ENCODE assay signal across 14 mouse cellular contexts in genomic region chr8:110774047-110774446, GRCm38 (mm10). TPM values are rescaled to one million over a fixed set of nuclear protein-coding genes. Genes with fewer than 3 reads are reported as not detected.
DNase-seq lines count a peak whose midpoint lies in the region; ATAC-seq and TF ChIP-seq lines count a peak whose summit lies in the region.
"Had no signal": no experiment of that assay in that cellular context is flagged by ENCODE, and none has a peak within 500 bp of the region (broad histone marks: within the 10 kb centered on the region; RNA-seq: fewer than 3 reads in every experiment).

No protein-coding gene starts in this region.

- H3K27me3 ChIP-seq in liver, adult 2 months (ENCODE audit: control insufficient read depth, insufficient read depth, low read length) = no peaks in the 10 kb centered on the region

- no peak for TF ChIP-seq CTCF in liver, adult 2 months (IDR thresholded peaks at IDR 0.05; ENCODE audit: low read depth, low read length)

- no peaks in the 10 kb centered on the region for H3K36me3 ChIP-seq in liver, adult 2 months (ENCODE audit: control insufficient read depth, insufficient read depth, low read length)

- H3K27ac ChIP-seq in liver, adult 2 months (replicated peaks; ENCODE audit: insufficient read depth, low read depth, low read length) = 0 out of 2 replicates have a peak overlapping the region, but pooled peaks have one; percentile 27

- 79% methylated on average over 3 of the region's 3 CpGs for WGBS in liver, adult 2 months

- no peaks in the 10 kb centered on the region for H3K79me2 ChIP-seq in liver, adult 2 months (ENCODE audit: control insufficient read depth, insufficient read depth, low read length)

- peak; percentile 26 for DNase-seq in liver, adult 2 months (ENCODE audit: extremely low read depth, low read depth, low spot score)
- DNase-seq in liver = no peak
- DNase-seq in kidney, adult 18-20 months = peak; percentile 88
- DNase-seq in kidney, postnatal 25 days = peak; percentile 88 to 91
- peak; percentile 53 for DNase-seq in lung, postnatal 36 days
- no peak for DNase-seq in cerebellum, adult 11 months
- no peak for DNase-seq in adrenal gland, postnatal 14 days
- DNase-seq: cerebellum, adult 9-10 months; layer of hippocampus, adult 9-11 months; right cerebral cortex, adult 18-20 months had no signal

- no peak for ATAC-seq in megakaryocyte progenitor cell, adult 5-6 weeks (replicated peaks; ENCODE audit: poor library complexity)
- ATAC-seq: CD4-positive, CD25-positive, alpha-beta regulatory T cell, adult 4 months had no signal

- H3K4me1 ChIP-seq in liver, adult 2 months (ENCODE audit: control insufficient read depth, insufficient read depth, low read length) = no peaks in the 10 kb centered on the region

- H3K9ac ChIP-seq in liver, adult 2 months (ENCODE audit: low read depth, low read length) = no peak overlapping the region

- TF ChIP-seq POLR2A in liver, adult 2 months (IDR thresholded peaks at IDR 0.05; ENCODE audit: extremely low read depth, insufficient read depth, low read length) = no peak

- H3K4me3 ChIP-seq in liver, adult 2 months (ENCODE audit: insufficient read depth, low read depth, low read length) = no peak overlapping the region
- H3K4me3 ChIP-seq: megakaryocyte, embryonic 14.5 days had no signal

RNA-seq across cellular contexts. Expression of gene Il34, which starts 31.7 kb away (rescaled TPM):
- total RNA-seq in liver, adult 2 months (2014; rRNA removed) = 2.4 and 4.8 TPM in 2 replicates
- 5.6 and 7.3 TPM in 2 replicates for polyA plus RNA-seq in liver, adult 2 months (2012; rRNA removed)
- 7.5 and 9.5 TPM in 2 replicates for total RNA-seq in adrenal gland, postnatal 14 days (2021)
- not detected in 2 replicates for total RNA-seq in megakaryocyte progenitor cell, adult 5-6 weeks (2015)
- total RNA-seq in megakaryocyte progenitor cell, adult 5-6 weeks (2017) = not detected in 2 replicates
- total RNA-seq: neutrophil, adult 5-6 weeks had no signal
- polyA plus RNA-seq: CD4-positive, CD25-positive, alpha-beta regulatory T cell, adult 4 months had no signal

RNA-seq across cellular contexts. Expression of gene Mtss1l, which starts 52.8 kb away (rescaled TPM):
- 0.55 and 0.94 TPM in 2 replicates for total RNA-seq in liver, adult 2 months (2014; rRNA removed)
- polyA plus RNA-seq in liver, adult 2 months (2012; rRNA removed) = 2.5 and 3.7 TPM in 2 replicates
- 25.2 and 25.8 TPM in 2 replicates for total RNA-seq in adrenal gland, postnatal 14 days (2021)
- 0.27 TPM in 1 of 2 replicates, not detected in the other for total RNA-seq in megakaryocyte progenitor cell, adult 5-6 weeks (2015)
- total RNA-seq in megakaryocyte progenitor cell, adult 5-6 weeks (2017) = 1.7 TPM in 1 of 2 replicates, not detected in the other
- polyA plus RNA-seq: CD4-positive, CD25-positive, alpha-beta regulatory T cell, adult 4 months had no signal

Comparison
In these comparisons a context has a peak if more than half of its experiments do, and no peak if none do; other contexts are left out.
1. DNase-seq: peak in liver, adult 2 months (single experiment), kidney, adult 18-20 months (single experiment), kidney, postnatal 25 days (2 of 2) and lung, postnatal 36 days (single experiment); none in liver (single experiment), cerebellum, adult 11 months (single experiment) and adrenal gland, postnatal 14 days (single experiment).